Mouse (Mus musculus): Measurements from ENCODE around the gene Casr.

GRCm38 (mm10) chr16:36526596-36527282 lies 35.2 kb downstream of the Casr start:
- no peak for TF ChIP-seq CTCF (conservative IDR thresholded peaks at IDR 0.05; ENCODE audit: low read length)
- TF ChIP-seq NANOG (IDR thresholded peaks at IDR 0.05; ENCODE audit: borderline replicate concordance, low read length): no peak

Data from E14TG2a.4 (cell line).